Mouse (Mus musculus) heart, embryonic 11.5 days (tissue): ENCODE measurements around the gene Pank1. TPM values are rescaled to one million over a fixed set of nuclear protein-coding genes. Genes with fewer than 3 reads are reported as not detected.

Source experiments
- ATAC-seq: fragments of 200-750 bp; cut with Nextera tagmentation; replicated peaks from 2 replicates; pipeline ENCODE4 v1.8.0; 2017; ENCODE audit warnings: moderate library complexity; ENCODE audit not compliant: insufficient number of reproducible peaks, low FRiP score, low TSS enrichment
- H3K27ac ChIP-seq: fragments of 300-500 bp; sonication (generic); 2 replicates; pipeline ENCODE4 v1.5.1; 2014; ENCODE audit warnings: mild to moderate bottlenecking, low read depth, low read length
- H3K27me3 ChIP-seq: fragments of 300-500 bp; sonication (generic); 2 replicates; pipeline ENCODE4 v1.6.1; 2014; ENCODE audit warnings: mild to moderate bottlenecking, low read length, mixed read lengths; ENCODE audit not compliant: control insufficient read depth, insufficient read depth
- H3K36me3 ChIP-seq: fragments of 300-500 bp; sonication (generic); 2 replicates; pipeline ENCODE4 v1.6.1; 2014; ENCODE audit warnings: mild to moderate bottlenecking, low read length, moderate library complexity, mixed read lengths; ENCODE audit not compliant: control insufficient read depth, insufficient read depth
- H3K4me1 ChIP-seq: fragments of 300-500 bp; sonication (generic); 2 replicates; pipeline ENCODE4 v1.6.1; 2014; ENCODE audit warnings: low read length; ENCODE audit not compliant: control insufficient read depth, insufficient read depth
- H3K4me2 ChIP-seq: fragments of 300-500 bp; sonication (generic); 2 replicates; pipeline ENCODE4 v1.6.1; 2014; ENCODE audit warnings: mild to moderate bottlenecking, moderate library complexity
- H3K4me3 ChIP-seq: fragments of 300-500 bp; sonication (generic); 2 replicates; pipeline ENCODE4 v1.5.1; 2014; ENCODE audit warnings: low read depth, low read length
- H3K9ac ChIP-seq: fragments of 300-500 bp; sonication (generic); 2 replicates; pipeline ENCODE4 v1.6.1; 2014; ENCODE audit warnings: mild to moderate bottlenecking, low read depth, low read length, moderate library complexity
- H3K9me3 ChIP-seq: fragments of 300-500 bp; sonication (generic); replicated peaks from 2 replicates; pipeline ENCODE4 v1.6.1; 2016; ENCODE audit warnings: low read length; ENCODE audit not compliant: control insufficient read depth
- WGBS: fragments of 180-500 bp; shearing (Covaris S2); extraction: QIAGEN DNeasy Blood & Tissue Kit; methylation state at CpG from one replicate; pipeline ENCODE4 v1.1.7; 2014; ENCODE audit not compliant: insufficient replicate concordance; 5-methylcytosine and 5-hydroxymethylcytosine counted together
- polyA plus RNA-seq: library from polyadenylated mRNA; unstranded; fragments of >200 nt; fragmentation: Nextera tagmentation; extraction: Ambion mirVana; gene quantifications from 2 replicates; pipeline ENCODE4 v1.2.1, GENCODE M21; 2014

Gene Pank1
- polyA plus RNA-seq, 1 experiment from 2014 or later: 12.5 TPM

GRCm38 (mm10) chr19:34825946-34826655, 53.2 kb downstream of the Pank1 start:
- no peak overlapping the region for H3K4me2 ChIP-seq
- WGBS: 64% methylated on average over 13 of the region's 13 CpGs
- no peaks in the 10 kb centered on the region for H3K27me3 ChIP-seq
- no peak overlapping the region for H3K4me3 ChIP-seq
- H3K4me1 ChIP-seq: no peaks in the 10 kb centered on the region
- 0 out of 2 replicates have a peak, but pooled peaks cover 2% of the 10 kb centered on the region for H3K36me3 ChIP-seq
- no peaks in the 10 kb centered on the region for H3K9me3 ChIP-seq
- no peak overlapping the region for H3K9ac ChIP-seq
- H3K27ac ChIP-seq: no peak overlapping the region
- no peak for ATAC-seq

GRCm38 (mm10) chr19:34819577-34820170, 59.6 kb downstream of the Pank1 start:
- 90% methylated on average over 5 of the region's 5 CpGs for WGBS
- ATAC-seq: no peak
- no peak overlapping the region for H3K27ac ChIP-seq

DNA sequence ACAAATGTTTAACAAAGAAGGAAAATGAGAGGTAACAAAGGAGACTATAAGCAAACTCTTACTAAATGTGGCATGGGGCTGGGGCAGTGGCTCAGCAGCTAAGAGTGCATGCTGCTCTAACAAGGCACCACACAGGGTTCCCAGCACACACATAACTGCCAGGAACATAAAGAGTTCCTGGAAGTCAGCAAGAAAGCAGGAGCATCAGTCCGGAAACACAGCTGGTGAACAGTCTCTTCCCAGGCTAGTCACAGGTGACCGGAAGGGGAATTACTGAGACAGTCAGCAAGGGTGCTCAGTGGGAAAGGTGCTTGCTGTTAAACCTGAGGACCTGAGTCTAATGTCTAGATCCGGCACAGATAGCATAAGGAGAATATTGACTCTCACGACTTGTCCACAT, 63.9 kb downstream of the Pank1 start:
- no peak overlapping the region for H3K9ac ChIP-seq
- no peaks in the 10 kb centered on the region for H3K36me3 ChIP-seq
- no peaks in the 10 kb centered on the region for H3K4me1 ChIP-seq
- no peak overlapping the region for H3K27ac ChIP-seq
- 85% methylated on average over 4 of the region's 4 CpGs for WGBS
- H3K27me3 ChIP-seq: no peaks in the 10 kb centered on the region
- no peak for ATAC-seq
- no peaks in the 10 kb centered on the region for H3K9me3 ChIP-seq
- H3K4me3 ChIP-seq: no peak overlapping the region
- H3K4me2 ChIP-seq: no peak overlapping the region

More at GRCm38 (mm10) chr19:34819577-34820170, 59.6 kb downstream of the Pank1 start:
- H3K4me2 ChIP-seq: no peak overlapping the region
- no peaks in the 10 kb centered on the region for H3K36me3 ChIP-seq
- H3K9ac ChIP-seq: no peak overlapping the region
- no peaks in the 10 kb centered on the region for H3K27me3 ChIP-seq
- H3K4me3 ChIP-seq: no peak overlapping the region
- H3K4me1 ChIP-seq: no peaks in the 10 kb centered on the region
- H3K9me3 ChIP-seq: no peaks in the 10 kb centered on the region

DNA sequence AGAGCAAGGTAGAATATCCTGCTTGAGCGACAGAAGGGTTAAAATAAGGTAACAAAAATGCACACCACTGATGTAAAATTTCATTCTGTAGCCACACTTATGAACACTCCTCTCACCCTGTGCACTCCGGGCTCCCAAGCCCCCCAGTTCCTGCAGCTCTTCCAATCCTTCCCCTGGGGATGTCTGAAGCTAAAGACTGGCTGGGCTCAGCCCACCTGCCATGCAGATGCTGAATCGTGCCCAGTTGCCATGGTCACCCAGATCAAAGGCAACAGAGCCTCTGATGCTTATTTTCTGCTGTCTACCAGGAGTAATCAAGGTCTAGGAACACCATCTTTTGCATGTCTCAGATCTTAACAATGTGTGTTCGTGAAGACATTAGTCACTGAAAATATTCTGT, 64.6 kb downstream of the Pank1 start:
- 58% methylated on average over 4 of the region's 4 CpGs for WGBS

GRCm38 (mm10) chr19:34813961-34814360, 65.3 kb downstream of the Pank1 start:
- H3K9ac ChIP-seq: no peak overlapping the region
- 85% methylated on average over 6 of the region's 6 CpGs for WGBS
- no peaks in the 10 kb centered on the region for H3K27me3 ChIP-seq
- no peak overlapping the region for H3K4me3 ChIP-seq
- no peaks in the 10 kb centered on the region for H3K4me1 ChIP-seq
- H3K9me3 ChIP-seq: no peaks in the 10 kb centered on the region
- no peak for ATAC-seq
- H3K36me3 ChIP-seq: no peaks in the 10 kb centered on the region
- no peak overlapping the region for H3K27ac ChIP-seq
- no peak overlapping the region for H3K4me2 ChIP-seq

More for the DNA sequence above, 64.6 kb downstream of the Pank1 start:
- Histone ChIP-seq H3K4me2 (no peak overlapping the region), H3K9ac (no peak overlapping the region), H3K4me1 (no peaks in the 10 kb centered on the region), H3K4me3 (no peak overlapping the region), H3K27me3 (no peaks in the 10 kb centered on the region), H3K9me3 (no peaks in the 10 kb centered on the region), H3K36me3 (no peaks in the 10 kb centered on the region), H3K27ac (no peak overlapping the region)
- ATAC-seq: no peak

DNA sequence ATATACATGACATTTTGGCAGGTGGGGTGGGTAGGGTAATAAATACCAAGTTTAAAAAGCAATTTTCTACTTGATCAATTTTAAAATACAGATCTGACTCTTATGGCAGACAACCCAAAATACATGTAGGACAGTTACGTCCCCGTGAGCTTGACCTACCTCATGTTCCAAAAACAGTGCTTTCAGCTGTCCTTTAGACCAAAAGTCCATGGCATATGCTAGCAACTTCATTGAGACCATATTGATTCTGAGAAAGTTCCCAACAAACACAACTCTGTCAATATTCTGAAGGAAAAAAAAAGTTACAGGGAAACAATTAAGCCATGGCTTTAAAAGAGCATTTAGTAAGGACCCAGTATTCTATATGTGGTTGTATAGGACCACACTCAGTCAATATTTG, 65.7 kb downstream of the Pank1 start:
- H3K9ac ChIP-seq: no peak overlapping the region
- no peaks in the 10 kb centered on the region for H3K9me3 ChIP-seq
- H3K4me2 ChIP-seq: no peak overlapping the region
- no peak for ATAC-seq
- no peaks in the 10 kb centered on the region for H3K36me3 ChIP-seq
- H3K4me3 ChIP-seq: no peak overlapping the region
- WGBS: 90% methylated on average over 2 of the region's 2 CpGs
- no peaks in the 10 kb centered on the region for H3K27me3 ChIP-seq
- no peaks in the 10 kb centered on the region for H3K4me1 ChIP-seq
- H3K27ac ChIP-seq: no peak overlapping the region

GRCm38 (mm10) chr19:34812711-34813110, 66.5 kb downstream of the Pank1 start:
- Histone ChIP-seq H3K27ac (no peak overlapping the region), H3K4me3 (no peak overlapping the region), H3K4me2 (no peak overlapping the region), H3K36me3 (no peaks in the 10 kb centered on the region), H3K4me1 (no peaks in the 10 kb centered on the region), H3K9ac (no peak overlapping the region), H3K9me3 (no peaks in the 10 kb centered on the region), H3K27me3 (no peaks in the 10 kb centered on the region)
- WGBS: 82% methylated on average over 4 of the region's 4 CpGs
- no peak for ATAC-seq

DNA sequence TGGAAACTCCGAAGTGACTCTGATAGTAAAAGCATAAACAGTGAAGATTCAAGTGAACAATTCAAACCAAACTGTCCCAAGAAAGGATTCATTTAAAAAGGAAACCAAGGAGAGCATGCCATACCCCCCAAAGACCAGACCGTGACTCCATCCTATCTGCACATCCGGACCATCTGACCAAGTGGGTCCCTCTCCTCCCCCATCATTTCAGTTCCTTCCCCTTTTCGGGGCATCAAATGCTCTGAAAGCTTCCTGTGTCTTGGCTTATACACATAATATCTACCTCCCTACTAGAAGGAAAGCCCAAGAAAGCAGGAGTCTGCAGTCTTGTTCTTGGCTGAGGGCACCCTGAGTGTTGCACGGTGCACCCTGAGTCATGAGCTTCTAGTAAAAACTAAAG, 72.1 kb downstream of the Pank1 start:
- H3K9me3 ChIP-seq: no peaks in the 10 kb centered on the region
- WGBS: 85% methylated on average over 5 of the region's 5 CpGs
- H3K27ac ChIP-seq: no peak overlapping the region
- H3K4me1 ChIP-seq: no peaks in the 10 kb centered on the region
- no peak overlapping the region for H3K4me3 ChIP-seq
- ATAC-seq: no peak
- H3K27me3 ChIP-seq: no peaks in the 10 kb centered on the region
- H3K36me3 ChIP-seq: no peaks in the 10 kb centered on the region
- H3K9ac ChIP-seq: no peak overlapping the region
- no peak overlapping the region for H3K4me2 ChIP-seq

- no peak overlapping the region for H3K9ac ChIP-seq
- no peak for ATAC-seq
- H3K4me1 ChIP-seq: no peaks in the 10 kb centered on the region
- no peak overlapping the region for H3K27ac ChIP-seq
- no peak overlapping the region for H3K4me3 ChIP-seq
- H3K27me3 ChIP-seq: no peaks in the 10 kb centered on the region
- H3K4me2 ChIP-seq: no peak overlapping the region
- no peaks in the 10 kb centered on the region for H3K9me3 ChIP-seq
- WGBS: 74% methylated on average over 2 of the region's 2 CpGs
- no peaks in the 10 kb centered on the region for H3K36me3 ChIP-seq
Observed at GRCm38 (mm10) chr19:34805071-34805470, 74.2 kb downstream of the Pank1 start.
